In genomic region chr9:100461671-100462070, GRCm38 (mm10) we compare ENCODE assay signal across 9 mouse cellular contexts. TPM values are rescaled to one million over a fixed set of nuclear protein-coding genes. Genes with fewer than 3 reads are reported as not detected.
A peak's percentile ranks its signal among the peaks of the same experiment; 100 is the strongest.
DNase-seq lines count a peak whose midpoint lies in the region; ATAC-seq lines count a peak whose summit lies in the region.
"Had no signal": no experiment of that assay in that cellular context is flagged by ENCODE, and none has a peak within 500 bp of the region (broad histone marks: within the 10 kb centered on the region; RNA-seq: fewer than 3 reads in every experiment).

No protein-coding gene starts in this region.

- no peak overlapping the region for H3K4me3 ChIP-seq in kidney, embryonic 15.5 days (replicated peaks)

- H3K4me1 ChIP-seq in kidney, embryonic 15.5 days = no peaks in the 10 kb centered on the region

- no peaks in the 10 kb centered on the region for H3K9me3 ChIP-seq in kidney, embryonic 15.5 days (replicated peaks)

- no peaks in the 10 kb centered on the region for H3K36me3 ChIP-seq in kidney, embryonic 15.5 days

- H3K9ac ChIP-seq in kidney, embryonic 15.5 days = no peak overlapping the region
- H3K9ac ChIP-seq: lung, embryonic 14.5 days had no signal

- ATAC-seq in kidney, embryonic 15.5 days (replicated peaks; ENCODE audit: low FRiP score) = no peak

- DNase-seq in kidney, adult 18-20 months = peak; percentile 57
- peak; percentile 79 for DNase-seq in cerebellum, adult 11 months
- DNase-seq in gastrocnemius, postnatal 25 days = peak; percentile 71
- DNase-seq in layer of hippocampus, postnatal 25 days (ENCODE audit: extremely low spot score in 1 of 2, low spot score in 1 of 2) = peak; percentile 44 to 67
- peak; percentile 50 for DNase-seq in telencephalon, adult 2 months (ENCODE audit: low read depth, low spot score)
- DNase-seq in liver = no peak
- DNase-seq in spleen, postnatal 14 days (ENCODE audit: low spot score in 2 of 2) = no peak
- DNase-seq: lung, embryonic 14.5 days had no signal

- no peak overlapping the region for H3K27ac ChIP-seq in kidney, embryonic 15.5 days

- no peak overlapping the region for H3K4me2 ChIP-seq in kidney, embryonic 15.5 days
- H3K4me2 ChIP-seq: lung, embryonic 14.5 days had no signal

- no peaks in the 10 kb centered on the region for H3K27me3 ChIP-seq in kidney, embryonic 15.5 days

- 83% methylated on average over 9 of the region's 9 CpGs for WGBS in kidney, embryonic 15.5 days

RNA-seq across cellular contexts. Expression of gene Il20rb, which starts 24.9 kb away (rescaled TPM):
- polyA plus RNA-seq in kidney, embryonic 15.5 days (2015; fragmentation: Nextera tagmentation; extraction: Ambion mirVana) = 1.2 and 1.5 TPM in 2 replicates
- total RNA-seq in gastrocnemius, postnatal 25 days (2021) = 1 to 10 TPM; 1.3 to 1.7 TPM
- total RNA-seq in layer of hippocampus, postnatal 25 days (2021) = 1 to 10 TPM; 3.8 to 4.1 TPM

Comparison
In these comparisons a context has a peak if more than half of its experiments do, and no peak if none do; other contexts are left out.
1. DNase-seq: peak in kidney, adult 18-20 months (single experiment), cerebellum, adult 11 months (single experiment), gastrocnemius, postnatal 25 days (single experiment), layer of hippocampus, postnatal 25 days (2 of 2) and telencephalon, adult 2 months (single experiment); none in liver (single experiment) and spleen, postnatal 14 days (0 of 2).